Mouse (Mus musculus) CH12.LX (cell line): ENCODE data around the gene Col15a1. TPM values are rescaled to one million over a fixed set of nuclear protein-coding genes. Genes with fewer than 3 reads are reported as not detected.

Experiments
- DNase-seq: peaks from one replicate; pipeline ENCODE4 v3.0.0-alpha.2; 2013; ENCODE audit errors: extremely low read depth
- H3K27ac ChIP-seq: 2 replicates; pipeline ENCODE4 v1.5.1; 2012; ENCODE audit warnings: low read depth, mild to moderate bottlenecking, control low read depth, moderate library complexity; ENCODE audit not compliant: insufficient read depth
- H3K27me3 ChIP-seq: replicated peaks from 2 replicates; pipeline ENCODE3; 2012; ENCODE audit warnings: inconsistent platforms
- H3K36me3 ChIP-seq, 2 experiments: replicated peaks in 1 of 2; 2 replicates each; pipeline versions ENCODE3 to v1.6.1; 2012; ENCODE audit warnings: inconsistent platforms in 1 of 2, low read length in 1 of 2, mild to moderate bottlenecking in 1 of 2, mixed read lengths in 1 of 2, moderate library complexity in 1 of 2; ENCODE audit not compliant: control insufficient read depth in 1 of 2, insufficient read depth in 1 of 2
- H3K4me1 ChIP-seq, 2 experiments: 2 replicates each; pipeline ENCODE4 v1.6.1; 2012; ENCODE audit warnings: inconsistent platforms in 1 of 2, moderate library complexity in 1 of 2; ENCODE audit not compliant: insufficient read depth in 2 of 2, control insufficient read depth in 1 of 2
- H3K4me2 ChIP-seq: 2 replicates; pipeline ENCODE4 v1.6.1; 2012; ENCODE audit warnings: low read depth, mild to moderate bottlenecking, control low read depth; ENCODE audit not compliant: poor library complexity, insufficient read depth, severe bottlenecking
- H3K4me3 ChIP-seq, 3 experiments: fragments of 150-350 bp in 1 of 3; sonication (generic) in 1 of 3; replicated peaks in 1 of 3; 2 replicates each; pipeline versions ENCODE3 to v1.5.1; 2011 to 2012; ENCODE audit warnings: low read depth in 2 of 3, low read length in 2 of 3, mild to moderate bottlenecking in 2 of 3, moderate library complexity in 2 of 3, control low read depth in 1 of 3, improper control_type of control experiment in 1 of 3, inconsistent platforms in 1 of 3, mixed read lengths in 1 of 3; ENCODE audit not compliant: poor library complexity in 1 of 3
- H3K79me2 ChIP-seq: replicated peaks from 2 replicates; pipeline ENCODE4 v1.6.1; 2012; ENCODE audit warnings: mild to moderate bottlenecking, moderate library complexity; ENCODE audit not compliant: control insufficient read depth, poor library complexity, insufficient read depth, severe bottlenecking; ENCODE audit errors: extremely low read depth
- H3K9ac ChIP-seq: 2 replicates; pipeline ENCODE4 v1.6.1; 2012; ENCODE audit warnings: low read depth, mild to moderate bottlenecking, control low read depth, moderate library complexity; ENCODE audit not compliant: insufficient read depth
- H3K9me3 ChIP-seq: replicated peaks from 2 replicates; pipeline ENCODE3; 2012; ENCODE audit warnings: low read length, inconsistent platforms, mixed read lengths
- CHD1 ChIP-seq: IDR thresholded peaks from 2 replicates; pipeline ENCODE4 v1.6.1; 2012; ENCODE audit warnings: low read depth, low read length, improper control_type of control experiment, inconsistent platforms
- CHD2 ChIP-seq: IDR thresholded peaks from 2 replicates; pipeline ENCODE4 v1.6.1; 2011; ENCODE audit warnings: low read length, improper control_type of control experiment
- CTCF ChIP-seq, 2 experiments: IDR thresholded peaks in 1 of 2; conservative IDR thresholded peaks in 1 of 2; 2 replicates each; pipeline ENCODE4 v1.5.1; 2011 to 2012; ENCODE audit warnings: low read depth in 2 of 2, low read length in 2 of 2, improper control_type of control experiment in 1 of 2, inconsistent platforms in 1 of 2, mild to moderate bottlenecking in 1 of 2, moderate library complexity in 1 of 2
- E2F4 ChIP-seq: IDR thresholded peaks from 2 replicates; pipeline ENCODE4 v1.6.1; 2011; ENCODE audit warnings: low read depth, low read length, improper control_type of control experiment; ENCODE audit not compliant: insufficient replicate concordance
- ELF1 ChIP-seq: IDR thresholded peaks from 2 replicates; pipeline ENCODE4 v1.6.1; 2014; ENCODE audit warnings: low read depth, mild to moderate bottlenecking, inconsistent platforms, low read length, improper control_type of control experiment
- EP300 ChIP-seq: IDR thresholded peaks from 2 replicates; pipeline ENCODE4 v1.6.1; 2011; ENCODE audit warnings: low read length, improper control_type of control experiment
- GABPA ChIP-seq: IDR thresholded peaks from 2 replicates; pipeline ENCODE4 v1.6.1; 2012; ENCODE audit warnings: low read depth, low read length, improper control_type of control experiment, inconsistent platforms; ENCODE audit not compliant: insufficient replicate concordance
- HCFC1 ChIP-seq: IDR thresholded peaks from 2 replicates; pipeline ENCODE4 v1.6.1; 2012; ENCODE audit warnings: low read depth, mild to moderate bottlenecking, inconsistent platforms, low read length, improper control_type of control experiment
- JUND ChIP-seq: conservative IDR thresholded peaks from 2 replicates; pipeline ENCODE4 v1.6.1; 2011; ENCODE audit warnings: low read depth, low read length, improper control_type of control experiment
- KAT2A ChIP-seq: IDR thresholded peaks from 2 replicates; pipeline ENCODE4 v1.6.1; 2012; ENCODE audit warnings: low read length, improper control_type of control experiment, inconsistent platforms; ENCODE audit not compliant: insufficient replicate concordance
- MAFK ChIP-seq: IDR thresholded peaks from 2 replicates; pipeline ENCODE4 v1.6.1; 2011; ENCODE audit warnings: low read length, improper control_type of control experiment; ENCODE audit not compliant: insufficient replicate concordance
- MAX ChIP-seq: IDR thresholded peaks from 2 replicates; pipeline ENCODE4 v1.6.1; 2011; ENCODE audit warnings: low read length, improper control_type of control experiment
- MAZ ChIP-seq: IDR thresholded peaks from 2 replicates; pipeline ENCODE4 v1.6.1; 2012; ENCODE audit warnings: low read depth, mild to moderate bottlenecking, inconsistent platforms, low read length, improper control_type of control experiment, moderate library complexity
- MEF2A ChIP-seq: IDR thresholded peaks from 2 replicates; pipeline ENCODE4 v1.6.1; 2014; ENCODE audit warnings: low read depth, mild to moderate bottlenecking, inconsistent platforms, low read length, improper control_type of control experiment, borderline replicate concordance
- MXI1 ChIP-seq: IDR thresholded peaks from 2 replicates; pipeline ENCODE4 v1.6.1; 2011; ENCODE audit warnings: mild to moderate bottlenecking, low read depth, low read length, improper control_type of control experiment
- MYC ChIP-seq: IDR thresholded peaks from 2 replicates; pipeline ENCODE4 v1.6.1; 2011; ENCODE audit warnings: low read depth, mild to moderate bottlenecking, improper control_type of control experiment, low read length
- NELFE ChIP-seq: IDR thresholded peaks from 2 replicates; pipeline ENCODE4 v1.6.1; 2011; ENCODE audit warnings: low read depth, low read length, improper control_type of control experiment
- NRF1 ChIP-seq: IDR thresholded peaks from 2 replicates; pipeline ENCODE4 v1.6.1; 2014; ENCODE audit warnings: low read depth, mild to moderate bottlenecking, inconsistent platforms, low read length, improper control_type of control experiment, moderate library complexity
- PAX5 ChIP-seq: IDR thresholded peaks from 2 replicates; pipeline ENCODE4 v1.6.1; 2012; ENCODE audit warnings: low read length, inconsistent platforms, mixed read lengths
- POLR2A ChIP-seq: IDR thresholded peaks from 2 replicates; pipeline ENCODE4 v1.6.1; 2011; ENCODE audit warnings: low read depth, mild to moderate bottlenecking, improper control_type of control experiment, low read length
- POLR2AphosphoS2 ChIP-seq: IDR thresholded peaks from 2 replicates; pipeline ENCODE4 v1.6.1; 2011; ENCODE audit warnings: low read depth, low read length, improper control_type of control experiment
- RAD21 ChIP-seq: IDR thresholded peaks from 2 replicates; pipeline ENCODE4 v1.6.1; 2011; ENCODE audit warnings: low read depth, mild to moderate bottlenecking, low read length, improper control_type of control experiment, moderate library complexity
- RCOR1 ChIP-seq: conservative IDR thresholded peaks from 2 replicates; pipeline ENCODE4 v1.6.1; 2012; ENCODE audit warnings: low read depth, mild to moderate bottlenecking, inconsistent platforms, low read length, improper control_type of control experiment
- TBP ChIP-seq: conservative IDR thresholded peaks from 2 replicates; pipeline ENCODE4 v1.6.1; 2011; ENCODE audit warnings: low read depth, low read length, improper control_type of control experiment
- TCF12 ChIP-seq: IDR thresholded peaks from 2 replicates; pipeline ENCODE4 v1.6.1; 2014; ENCODE audit warnings: low read depth, mild to moderate bottlenecking, inconsistent platforms, low read length, improper control_type of control experiment
- UBTF ChIP-seq: IDR thresholded peaks from 2 replicates; pipeline ENCODE4 v1.6.1; 2012; ENCODE audit warnings: low read depth, mild to moderate bottlenecking, inconsistent platforms, low read length, improper control_type of control experiment, moderate library complexity
- ZC3H11A ChIP-seq: IDR thresholded peaks from 2 replicates; pipeline ENCODE4 v1.6.1; 2012; ENCODE audit warnings: low read depth, mild to moderate bottlenecking, inconsistent platforms, low read length, improper control_type of control experiment
- ZMIZ1 ChIP-seq: IDR thresholded peaks from 2 replicates; pipeline ENCODE4 v1.6.1; 2012; ENCODE audit warnings: low read depth, mild to moderate bottlenecking, inconsistent platforms, low read length, improper control_type of control experiment
- ZNF384 ChIP-seq: IDR thresholded peaks from 2 replicates; pipeline ENCODE4 v1.6.1; 2012; ENCODE audit warnings: low read depth, low read length, improper control_type of control experiment, inconsistent platforms
- dilution Hi-C: fragments of 300-500 bp; cut with MboI; formaldehyde crosslinking; loops from 2 replicates; pipeline ENCODE4 v1.14.3; 2020; ENCODE audit warnings: low sequenced_read_pairs; ENCODE audit not compliant: extremely low pct_unique_long_range_greater_than_20kb, extremely low pct_ligation_motif_present
- in situ Hi-C: fragments of 300-500 bp; cut with MboI; formaldehyde crosslinking; loops from 3 replicates; pipeline ENCODE4 v1.14.3; 2019; ENCODE audit warnings: low sequenced_read_pairs, low pct_ligation_motif_present, low pct_unique_long_range_greater_than_20kb, mixed read lengths
- polyA plus RNA-seq: library from polyadenylated mRNA; unstranded; fragments of >175 nt; gene quantifications from 2 replicates; pipeline ENCODE4 v1.2.1, GENCODE M21; 2012; ENCODE audit warnings: low read depth; ENCODE audit not compliant: insufficient read length
- total RNA-seq, 2 experiments: library from RNA; depleted of rRNA; stranded (reverse); fragments of 300-350 nt in 1 of 2; fragments of >200 nt in 1 of 2; gene quantifications; 2 replicates each; pipeline ENCODE4 v1.2.3; 2012 to 2014

The Col15a1 gene
- total and polyA plus RNA-seq, 3 experiments, result 0.08 to 2.2 (median 0.68) TPM

- Histone ChIP-seq H3K36me3 (no peaks in the 10 kb centered on the region), H3K79me2 (no peaks in the 10 kb centered on the region), H3K9me3 (no peaks in the 10 kb centered on the region), H3K4me2 (peak overlapping the region; percentile 94), H3K27ac (no peak overlapping the region), H3K4me1 (peaks cover 0 to 31% of the 10 kb centered on the region in 2 experiments; a peak in 3 of 4 replicates), H3K9ac (peak overlapping the region; percentile 39), H3K4me3 (peak overlapping the region; percentile 48 to 59 (median 52))
- in situ Hi-C loops, result loop anchor here (10.0 kb wide), 1 partner anchor 227 kb away; no protein-coding TSS in a partner anchor
- DNase-seq, result no peak
- no peak for TF ChIP-seq HCFC1
- no peak for TF ChIP-seq JUND
- TF ChIP-seq TCF12, result no peak
- TF ChIP-seq MAX, result no peak; the same call in 1 of the 2 replicates
- TF ChIP-seq GABPA, result no peak
- TF ChIP-seq KAT2A, result no peak
- no peak for TF ChIP-seq MAZ
- 0 out of 2 replicates have a peak, but pooled peaks have one; percentile 0 for TF ChIP-seq NELFE
- no peak for TF ChIP-seq ELF1
- TF ChIP-seq, all 38 proteins: peak for 1
- H3K27me3 ChIP-seq, result peaks cover 17% of the 10 kb centered on the region
- dilution Hi-C loops, result no loop called here
Measured at GRCm38 (mm10) chr4:47352061-47352661, 144.2 kb downstream of the Col15a1 start.

DNA sequence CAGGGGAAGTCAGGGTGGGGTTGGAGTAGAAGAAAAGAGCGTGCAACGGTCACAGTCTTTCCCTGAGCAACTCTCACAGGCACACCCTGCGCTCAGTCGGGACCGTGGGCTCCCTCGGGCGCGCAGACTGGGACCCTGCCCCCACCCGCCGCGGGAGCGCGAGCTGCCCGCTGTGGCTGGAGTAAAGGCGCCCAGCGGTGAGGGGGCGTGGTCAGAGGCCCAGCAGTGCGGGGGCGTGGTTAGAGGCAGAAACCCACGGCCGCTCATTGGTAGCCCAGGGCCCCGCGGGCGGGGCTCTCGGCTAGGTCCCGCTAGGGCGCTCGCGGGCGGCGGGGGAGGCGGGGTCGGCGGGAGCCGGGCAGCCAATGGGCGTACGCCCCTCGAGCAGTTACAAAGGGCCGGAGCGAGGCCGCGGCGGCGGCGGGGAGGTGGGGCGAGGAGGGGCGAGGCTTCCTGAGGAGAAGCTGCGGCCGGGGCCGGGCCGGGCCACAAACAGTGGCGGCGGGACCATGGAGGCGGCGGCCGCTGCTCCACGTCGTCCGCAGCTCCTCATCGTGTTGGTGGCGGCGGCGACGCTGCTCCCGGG is 144.9 kb downstream of the Col15a1 start, which contains the start of gene Tgfbr1:
TSS of gene Tgfbr1 (plus strand) at position 420 of the 586 bp plus-strand sequence.
- H3K36me3 ChIP-seq, result no peaks in the 10 kb centered on the region
- no peaks in the 10 kb centered on the region for H3K79me2 ChIP-seq
- no peaks in the 10 kb centered on the region for H3K9me3 ChIP-seq
- peak within 1 kb of the TSS; percentile 42; the same call in 1 of the 2 replicates for H3K27ac ChIP-seq
- peaks cover 0 to 28% of the 10 kb centered on the region in 2 experiments; a peak in 3 of 4 replicates for H3K4me1 ChIP-seq
- H3K4me3 ChIP-seq, result peak within 1 kb of the TSS; percentile 55 to 81 (median 73)
- peak; percentile 95 for DNase-seq
- dilution Hi-C loops, result no loop called here
- H3K9ac ChIP-seq, result peak within 1 kb of the TSS; percentile 56
- H3K27me3 ChIP-seq, result peaks cover 17% of the 10 kb centered on the region
- in situ Hi-C loops, result loop anchor here (10.0 kb wide), 1 partner anchor 228 kb away; no protein-coding TSS in a partner anchor
- H3K4me2 ChIP-seq, result peak within 1 kb of the TSS; percentile 94
- TF ChIP-seq ZNF384, result no peak
- TF ChIP-seq TBP, result 0 out of 2 replicates have a peak, but pooled peaks have one; percentile 28
- no peak for TF ChIP-seq MXI1
- TF ChIP-seq JUND, result no peak
- peak; percentile 71; the same call in 1 of the 2 replicates for TF ChIP-seq MAZ
- TF ChIP-seq NELFE, result peak; percentile 44; the same call in 1 of the 2 replicates
- TF ChIP-seq PAX5, result no peak
- no peak; the same call in 1 of the 2 replicates for TF ChIP-seq ELF1
- no peak for TF ChIP-seq MAFK
- TF ChIP-seq RAD21, result no peak
- TF ChIP-seq UBTF, result 0 out of 2 replicates have a peak, but pooled peaks have one; percentile 34
- TF ChIP-seq RCOR1, result no peak
- TF ChIP-seq CHD1, result no peak
- TF ChIP-seq CTCF (conservative IDR thresholded peaks at IDR 0.05 in 1 of 2, IDR thresholded peaks at IDR 0.05 in 1 of 2; ENCODE audit: low read depth in 2 of 2, low read length in 2 of 2), result no peak
- no peak for TF ChIP-seq ZC3H11A
- 0 out of 2 replicates have a peak, but pooled peaks have one; percentile 26 for TF ChIP-seq EP300
- no peak for TF ChIP-seq NRF1
- no peak for TF ChIP-seq POLR2AphosphoS2
- TF ChIP-seq TCF12, result peak; percentile 29; the same call in 1 of the 2 replicates
- TF ChIP-seq E2F4, result no peak
- peak; percentile 65; the same call in 1 of the 2 replicates for TF ChIP-seq ZMIZ1
- peak; percentile 82 for TF ChIP-seq POLR2A
- no peak for TF ChIP-seq HCFC1
- peak; percentile 64 for TF ChIP-seq CHD2
- no peak for TF ChIP-seq MYC
- TF ChIP-seq MAX, result no peak; the same call in 1 of the 2 replicates
- no peak for TF ChIP-seq MEF2A
- no peak for TF ChIP-seq GABPA
